Mouse (Mus musculus) heart, postnatal 0 days (tissue): Measurements from ENCODE around the gene Zfp185. TPM values are rescaled to one million over a fixed set of nuclear protein-coding genes. Genes with fewer than 3 reads are reported as not detected.

ENCODE experiments used
- ATAC-seq: fragments of 200-750 bp; cut with Nextera tagmentation; 2 replicates; pipeline ENCODE4 v1.8.0; 2017; ENCODE audit warnings: low read depth, moderate number of reproducible peaks, moderate library complexity; ENCODE audit not compliant: insufficient read depth
- DNase-seq: peaks from one replicate; pipeline ENCODE4 v3.0.0-alpha.2; 2016; ENCODE audit warnings: low spot score
- H3K27ac ChIP-seq: fragments of 300-500 bp; sonication (generic); 2 replicates; pipeline ENCODE4 v1.5.1; 2014; ENCODE audit warnings: low read depth, mild to moderate bottlenecking
- H3K27me3 ChIP-seq: fragments of 300-500 bp; sonication (generic); 2 replicates; pipeline ENCODE4 v1.6.1; 2014; ENCODE audit warnings: low read length, mixed read lengths; ENCODE audit not compliant: control insufficient read depth, insufficient read depth
- H3K36me3 ChIP-seq: fragments of 300-500 bp; sonication (generic); replicated peaks from 2 replicates; pipeline ENCODE4 v1.6.1; 2014; ENCODE audit warnings: low read length, mixed read lengths; ENCODE audit not compliant: control insufficient read depth, insufficient read depth
- H3K4me1 ChIP-seq: fragments of 300-500 bp; sonication (generic); 2 replicates; pipeline ENCODE4 v1.6.1; 2014; ENCODE audit warnings: antibody characterized with exemption; ENCODE audit not compliant: control insufficient read depth, insufficient read depth
- H3K4me2 ChIP-seq: fragments of 300-500 bp; sonication (generic); 2 replicates; pipeline ENCODE4 v1.6.1; 2014; ENCODE audit warnings: low read depth, mild to moderate bottlenecking, low read length, moderate library complexity
- H3K4me3 ChIP-seq: fragments of 300-500 bp; sonication (generic); 2 replicates; pipeline ENCODE4 v1.5.1; 2014; ENCODE audit warnings: low read depth, low read length
- H3K9ac ChIP-seq: fragments of 300-500 bp; sonication (generic); replicated peaks from 2 replicates; pipeline ENCODE4 v1.6.1; 2014; ENCODE audit warnings: low read depth, low read length, mixed read lengths
- H3K9me3 ChIP-seq: fragments of 300-500 bp; sonication (generic); replicated peaks from 2 replicates; pipeline ENCODE4 v1.6.1; 2016; ENCODE audit warnings: low read length; ENCODE audit not compliant: control insufficient read depth
- CTCF ChIP-seq: IDR thresholded peaks from 2 replicates; pipeline ENCODE4 v1.5.1; 2016; ENCODE audit warnings: antibody characterized with exemption, control low read depth, low read depth
- EP300 ChIP-seq: IDR thresholded peaks from 2 replicates; pipeline ENCODE4 v1.6.1; 2016; ENCODE audit warnings: antibody characterized with exemption, low read depth
- WGBS: fragments of 180-500 bp; shearing (Covaris S2); extraction: QIAGEN DNeasy Blood & Tissue Kit; methylation state at CpG from one replicate; pipeline ENCODE4 v1.1.7; 2014; 5-methylcytosine and 5-hydroxymethylcytosine counted together
- polyA plus RNA-seq: library from polyadenylated mRNA; unstranded; fragments of >200 nt; fragmentation: Nextera tagmentation; extraction: Ambion mirVana; gene quantifications from 2 replicates; pipeline ENCODE4 v1.2.1, GENCODE M21; 2015
- total RNA-seq: library from RNA; depleted of rRNA; stranded (reverse); fragments of >200 nt; gene quantifications from 2 replicates; pipeline ENCODE4 v1.2.3, GENCODE M21; 2014; ENCODE audit warnings: low replicate concordance; rRNA removed

Gene Zfp185
- total RNA-seq (0.46 and 0.61 TPM in 2 replicates), polyA plus RNA-seq (1.5 TPM in 2 replicates)

DNA sequence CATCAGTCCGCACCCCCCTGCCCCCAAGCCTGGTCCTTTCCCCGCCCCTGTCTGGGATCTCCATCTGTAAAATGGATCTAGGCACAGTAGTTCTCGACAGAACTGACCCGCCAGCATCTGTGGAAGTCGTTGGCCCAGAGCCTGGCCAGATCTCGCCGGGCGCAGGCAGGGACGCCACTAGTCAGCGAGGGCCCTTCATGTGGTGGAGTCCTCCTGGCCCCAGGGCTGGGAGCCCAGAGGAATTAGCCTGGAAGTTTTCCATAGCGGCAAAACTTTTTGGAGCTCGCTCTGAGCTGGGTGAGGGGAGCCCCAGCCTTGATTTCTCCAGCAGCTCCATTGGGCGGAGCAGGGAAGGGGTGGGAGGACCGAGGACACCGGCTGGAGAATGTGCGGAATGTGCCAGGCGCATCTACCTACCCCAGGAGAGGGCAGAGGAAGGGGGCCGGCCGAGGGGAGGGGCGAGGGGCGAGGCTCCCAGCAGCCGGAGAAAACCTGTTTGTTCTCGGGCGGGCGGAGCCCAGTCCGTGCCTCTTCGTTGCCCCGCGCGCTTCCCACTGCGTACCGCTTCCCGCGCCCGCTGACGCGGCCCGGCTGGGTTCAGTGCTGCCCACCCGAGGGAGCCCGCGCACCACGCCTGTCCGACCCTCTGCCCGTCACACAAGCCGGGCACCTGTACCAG, at the start of gene Zfp185:
Gene Zfp185 (plus strand): TSS at position 499 of the 679 bp plus-strand sequence.
- TF ChIP-seq EP300, result no peak
- no peak for TF ChIP-seq CTCF
- peak within 1 kb of the TSS; percentile 45 for H3K4me3 ChIP-seq
- no peaks in the 10 kb centered on the region for H3K9me3 ChIP-seq
- no peak for DNase-seq
- WGBS, result 19% methylated on average over 36 of the region's 45 CpGs
- H3K36me3 ChIP-seq, result no peaks in the 10 kb centered on the region
- H3K27me3 ChIP-seq, result no peaks in the 10 kb centered on the region
- peak within 1 kb of the TSS; percentile 70 for H3K4me2 ChIP-seq
- H3K9ac ChIP-seq, result peak within 1 kb of the TSS; percentile 30; the same call in 1 of the 2 replicates
- no peak within 1 kb of the TSS for H3K27ac ChIP-seq
- peak; percentile 81 for ATAC-seq
- no peaks in the 10 kb centered on the region for H3K4me1 ChIP-seq

DNA sequence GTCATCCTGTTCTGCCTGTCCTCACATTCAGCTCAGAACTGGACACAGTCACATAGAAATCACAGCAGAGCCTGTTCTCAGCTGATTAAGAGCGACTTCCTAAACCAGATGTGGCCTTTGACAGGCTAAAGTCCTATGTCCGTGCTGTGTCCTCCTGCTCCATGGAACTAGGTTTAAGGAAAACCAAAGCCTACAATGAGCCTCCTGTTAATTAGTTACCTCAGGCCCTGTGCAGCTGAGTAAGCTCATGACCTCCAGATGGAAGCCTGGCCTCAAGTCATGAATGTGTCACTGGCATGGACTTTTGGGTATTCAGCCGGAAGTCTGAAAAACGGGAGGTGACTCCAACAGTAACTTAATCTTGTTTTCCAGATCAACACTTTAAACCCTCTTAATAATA, 33.7 kb upstream of the Zfp185 start:
- H3K27me3 ChIP-seq, result no peaks in the 10 kb centered on the region

DNA sequence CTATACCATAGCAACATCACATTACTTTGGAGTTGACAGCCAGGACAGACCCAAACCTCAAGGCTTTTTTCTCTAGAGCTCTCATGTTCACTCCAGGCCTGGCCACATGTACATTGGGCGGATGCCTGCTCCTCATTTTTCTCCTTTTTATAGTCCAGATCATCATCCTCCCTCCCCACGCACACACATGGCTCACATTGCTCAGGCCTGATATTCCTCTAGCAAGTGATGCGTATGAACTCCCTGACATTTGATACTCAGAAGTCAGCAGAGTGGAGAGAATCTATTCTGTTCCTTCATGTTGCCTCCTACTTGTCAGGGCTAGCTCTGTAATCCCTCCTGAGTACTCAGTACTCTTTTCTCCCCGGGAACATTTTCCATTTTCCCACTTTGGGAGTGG, 30.7 kb upstream of the Zfp185 start:
- WGBS, result 81% methylated on average over 4 of the region's 4 CpGs
- DNase-seq (no peak), ATAC-seq (no peak)
- no peaks in the 10 kb centered on the region for H3K27me3 ChIP-seq
- H3K27ac ChIP-seq, result no peak overlapping the region
- no peak overlapping the region for H3K4me2 ChIP-seq
- no peaks in the 10 kb centered on the region for H3K9me3 ChIP-seq
- H3K4me1 ChIP-seq, result no peaks in the 10 kb centered on the region
- no peak overlapping the region for H3K9ac ChIP-seq
- peaks cover 4% of the 10 kb centered on the region; the same call in 1 of the 2 replicates for H3K36me3 ChIP-seq
- TF ChIP-seq EP300 (no peak), CTCF (no peak)
- H3K4me3 ChIP-seq, result no peak overlapping the region

More for the DNA sequence above, 33.7 kb upstream of the Zfp185 start:
- no peak overlapping the region for H3K4me3 ChIP-seq
- H3K4me1 ChIP-seq, result no peaks in the 10 kb centered on the region
- H3K9me3 ChIP-seq, result no peaks in the 10 kb centered on the region
- no peak overlapping the region for H3K9ac ChIP-seq
- H3K4me2 ChIP-seq, result no peak overlapping the region
- no peak for TF ChIP-seq EP300
- peaks cover 10% of the 10 kb centered on the region; the same call in 1 of the 2 replicates for H3K36me3 ChIP-seq
- 65% methylated on average over 4 of the region's 4 CpGs for WGBS
- DNase-seq (no peak), ATAC-seq (no peak)
- H3K27ac ChIP-seq, result no peak overlapping the region

- no peak overlapping the region for H3K27ac ChIP-seq
- H3K4me1 ChIP-seq, result no peaks in the 10 kb centered on the region
- DNase-seq, result no peak
- 69% methylated on average over 4 of the region's 4 CpGs for WGBS
- no peak for ATAC-seq
- H3K9ac ChIP-seq, result no peak overlapping the region
- H3K9me3 ChIP-seq, result no peaks in the 10 kb centered on the region
- TF ChIP-seq CTCF (peak; percentile 23), EP300 (no peak)
- H3K4me2 ChIP-seq, result no peak overlapping the region
- H3K36me3 ChIP-seq, result no peaks in the 10 kb centered on the region
- H3K27me3 ChIP-seq, result no peaks in the 10 kb centered on the region
- H3K4me3 ChIP-seq, result no peak overlapping the region
These were observed 26.7 kb upstream of the Zfp185 start for GRCm38 (mm10) chrX:72960431-72960830.

GRCm38 (mm10) chrX:72961511-72961910, 25.6 kb upstream of the Zfp185 start:
- Histone ChIP-seq H3K27me3 (no peaks in the 10 kb centered on the region), H3K4me2 (no peak overlapping the region), H3K36me3 (no peaks in the 10 kb centered on the region), H3K4me3 (no peak overlapping the region), H3K9ac (no peak overlapping the region), H3K4me1 (no peaks in the 10 kb centered on the region), H3K9me3 (no peaks in the 10 kb centered on the region), H3K27ac (no peak overlapping the region)
- 64% methylated on average over 3 of the region's 3 CpGs for WGBS
- ATAC-seq, result no peak
- no peak for TF ChIP-seq EP300
- TF ChIP-seq CTCF, result no peak
- DNase-seq, result no peak

- no peak for ATAC-seq
- no peak for TF ChIP-seq CTCF
- TF ChIP-seq EP300, result no peak
These were observed 24.4 kb upstream of the Zfp185 start for GRCm38 (mm10) chrX:72962743-72963142.

More at GRCm38 (mm10) chrX:72962743-72963142, 24.4 kb upstream of the Zfp185 start:
- H3K9me3 ChIP-seq, result no peaks in the 10 kb centered on the region
- H3K4me3 ChIP-seq, result no peak overlapping the region
- no peak for DNase-seq
- H3K9ac ChIP-seq, result no peak overlapping the region
- no peaks in the 10 kb centered on the region for H3K4me1 ChIP-seq
- H3K36me3 ChIP-seq, result no peaks in the 10 kb centered on the region
- H3K27me3 ChIP-seq, result no peaks in the 10 kb centered on the region
- no peak overlapping the region for H3K27ac ChIP-seq
- 76% methylated on average over 3 of the region's 3 CpGs for WGBS
- no peak overlapping the region for H3K4me2 ChIP-seq
